Mouse (Mus musculus) kidney, embryonic 14.5 days (tissue): ENCODE measurements at regions not wholly inside any gene's neighbourhood (a gene's known extent, or its start where the extent isn't known, plus 50 kb on each side); places are given as distances from the start of the nearest gene placed in this dataset.

Experiments
- ATAC-seq: fragments of 200-750 bp; cut with Nextera tagmentation; 2 replicates; pipeline ENCODE4 v1.8.0; 2017; ENCODE audit warnings: moderate number of reproducible peaks, mild to moderate bottlenecking, moderate TSS enrichment, moderate library complexity; ENCODE audit not compliant: low FRiP score, low TSS enrichment
- H3K27ac ChIP-seq: fragments of 300-500 bp; sonication (generic); 2 replicates; pipeline ENCODE4 v1.5.1; 2014; ENCODE audit warnings: low read depth, mild to moderate bottlenecking, low read length, moderate library complexity, mixed read lengths
- H3K27me3 ChIP-seq: fragments of 300-500 bp; sonication (generic); 2 replicates; pipeline ENCODE4 v1.6.1; 2014; ENCODE audit warnings: mild to moderate bottlenecking, low read length; ENCODE audit not compliant: control insufficient read depth, insufficient read depth
- H3K36me3 ChIP-seq: fragments of 300-500 bp; sonication (generic); 2 replicates; pipeline ENCODE4 v1.6.1; 2014; ENCODE audit warnings: low read length, mixed read lengths; ENCODE audit not compliant: control insufficient read depth, insufficient read depth
- H3K4me1 ChIP-seq: fragments of 300-500 bp; sonication (generic); 2 replicates; pipeline ENCODE4 v1.6.1; 2014; ENCODE audit warnings: low read length, mixed read lengths; ENCODE audit not compliant: control insufficient read depth, insufficient read depth
- H3K4me2 ChIP-seq: fragments of 300-500 bp; sonication (generic); replicated peaks from 2 replicates; pipeline ENCODE4 v1.6.1; 2014; ENCODE audit warnings: low read depth, mild to moderate bottlenecking, low read length
- H3K4me3 ChIP-seq: fragments of 300-500 bp; sonication (generic); 2 replicates; pipeline ENCODE4 v1.5.1; 2014; ENCODE audit warnings: mild to moderate bottlenecking, low read length
- H3K9ac ChIP-seq: fragments of 300-500 bp; sonication (generic); 2 replicates; pipeline ENCODE4 v1.6.1; 2014; ENCODE audit warnings: low read depth, mild to moderate bottlenecking, low read length, moderate library complexity
- H3K9me3 ChIP-seq: fragments of 300-500 bp; sonication (generic); 2 replicates; pipeline ENCODE4 v1.6.1; 2016; ENCODE audit warnings: low read length; ENCODE audit not compliant: control insufficient read depth
- WGBS: fragments of 180-500 bp; shearing (Covaris S2); extraction: QIAGEN DNeasy Blood & Tissue Kit; methylation state at CpG from one replicate; pipeline ENCODE4 v1.1.7; 2014; 5-methylcytosine and 5-hydroxymethylcytosine counted together

- 44% methylated on average over 5 of the region's 5 CpGs for WGBS
- Histone ChIP-seq H3K27me3 (no peaks in the 10 kb centered on the region), H3K4me2 (no peak overlapping the region), H3K4me3 (no peak overlapping the region), H3K9me3 (no peaks in the 10 kb centered on the region), H3K9ac (no peak overlapping the region), H3K4me1 (no peaks in the 10 kb centered on the region), H3K27ac (no peak overlapping the region), H3K36me3 (no peaks in the 10 kb centered on the region)
- ATAC-seq = no peak
These were observed 443.4 kb downstream of the Fam19a5 start for GRCm38 (mm10) chr15:87987322-87987985.

GRCm38 (mm10) chr15:87994546-87994945 lies 450.4 kb downstream of the Fam19a5 start:
- no peak overlapping the region for H3K4me3 ChIP-seq
- 71% methylated on average over 8 of the region's 8 CpGs for WGBS
- no peak overlapping the region for H3K9ac ChIP-seq
- H3K4me1 ChIP-seq = no peaks in the 10 kb centered on the region
- no peak overlapping the region for H3K27ac ChIP-seq
- H3K36me3 ChIP-seq = no peaks in the 10 kb centered on the region
- ATAC-seq = no peak
- H3K27me3 ChIP-seq = no peaks in the 10 kb centered on the region; the same call in 1 of the 2 replicates
- no peaks in the 10 kb centered on the region for H3K9me3 ChIP-seq
- H3K4me2 ChIP-seq = no peak overlapping the region

- Histone ChIP-seq H3K9me3 (no peaks in the 10 kb centered on the region), H3K4me2 (no peak overlapping the region), H3K36me3 (no peaks in the 10 kb centered on the region), H3K27ac (no peak overlapping the region), H3K4me3 (no peak overlapping the region), H3K9ac (no peak overlapping the region), H3K27me3 (no peaks in the 10 kb centered on the region), H3K4me1 (no peaks in the 10 kb centered on the region)
- WGBS = 84% methylated on average over 5 of the region's 5 CpGs
- ATAC-seq = no peak
These were observed 473.0 kb downstream of the Fam19a5 start for GRCm38 (mm10) chr15:88017076-88017475.

GRCm38 (mm10) chr15:88032751-88033150 lies 488.7 kb downstream of the Fam19a5 start:
- Histone ChIP-seq H3K36me3 (no peaks in the 10 kb centered on the region), H3K27me3 (no peaks in the 10 kb centered on the region), H3K9me3 (no peaks in the 10 kb centered on the region), H3K27ac (no peak overlapping the region), H3K4me2 (no peak overlapping the region), H3K4me3 (no peak overlapping the region), H3K4me1 (no peaks in the 10 kb centered on the region), H3K9ac (no peak overlapping the region)
- WGBS = 79% methylated on average over 11 of the region's 11 CpGs
- ATAC-seq = no peak

- Histone ChIP-seq H3K27ac (no peak overlapping the region), H3K36me3 (no peaks in the 10 kb centered on the region), H3K4me3 (no peak overlapping the region), H3K9ac (no peak overlapping the region), H3K4me1 (no peaks in the 10 kb centered on the region), H3K27me3 (no peaks in the 10 kb centered on the region), H3K4me2 (no peak overlapping the region), H3K9me3 (no peaks in the 10 kb centered on the region)
- WGBS = 84% methylated on average over 4 of the region's 4 CpGs
- ATAC-seq = no peak
These were observed 489.6 kb downstream of the Fam19a5 start for GRCm38 (mm10) chr15:88033725-88034124.

GRCm38 (mm10) chr15:88035486-88035885 lies 491.4 kb downstream of the Fam19a5 start:
- no peak overlapping the region for H3K27ac ChIP-seq
- H3K9me3 ChIP-seq = no peaks in the 10 kb centered on the region
- WGBS = 67% methylated on average over 8 of the region's 8 CpGs
- H3K36me3 ChIP-seq = no peaks in the 10 kb centered on the region
- no peak overlapping the region for H3K4me3 ChIP-seq
- no peaks in the 10 kb centered on the region for H3K4me1 ChIP-seq
- ATAC-seq = no peak
- no peak overlapping the region for H3K9ac ChIP-seq
- no peak overlapping the region for H3K4me2 ChIP-seq
- H3K27me3 ChIP-seq = no peaks in the 10 kb centered on the region

- Histone ChIP-seq H3K9me3 (no peaks in the 10 kb centered on the region), H3K36me3 (no peaks in the 10 kb centered on the region), H3K4me2 (no peak overlapping the region), H3K9ac (no peak overlapping the region), H3K27ac (no peak overlapping the region), H3K4me3 (no peak overlapping the region), H3K27me3 (no peaks in the 10 kb centered on the region), H3K4me1 (no peaks in the 10 kb centered on the region)
- WGBS = 47% methylated on average over 22 of the region's 22 CpGs
- peak; percentile 71 for ATAC-seq
These were observed 492.3 kb downstream of the Fam19a5 start for GRCm38 (mm10) chr15:88036146-88037000.

GRCm38 (mm10) chr15:88037606-88038005 lies 493.5 kb downstream of the Fam19a5 start:
- Histone ChIP-seq H3K36me3 (no peaks in the 10 kb centered on the region), H3K27me3 (no peaks in the 10 kb centered on the region), H3K4me3 (no peak overlapping the region), H3K4me2 (no peak overlapping the region), H3K9me3 (no peaks in the 10 kb centered on the region), H3K27ac (no peak overlapping the region), H3K9ac (no peak overlapping the region), H3K4me1 (no peaks in the 10 kb centered on the region)
- no peak for ATAC-seq
- WGBS = 84% methylated on average over 4 of the region's 4 CpGs

GRCm38 (mm10) chr15:88042821-88043220 lies 498.7 kb downstream of the Fam19a5 start:
- Histone ChIP-seq H3K27me3 (no peaks in the 10 kb centered on the region), H3K4me1 (no peaks in the 10 kb centered on the region), H3K36me3 (no peaks in the 10 kb centered on the region), H3K27ac (no peak overlapping the region), H3K9me3 (no peaks in the 10 kb centered on the region), H3K4me3 (no peak overlapping the region), H3K9ac (no peak overlapping the region), H3K4me2 (no peak overlapping the region)
- no peak for ATAC-seq
- WGBS = 81% methylated on average over 2 of the region's 2 CpGs
